Mouse (Mus musculus): ENCODE results near the gene Vmn2r23.
"Not testable (repeated sequence)": the region's sequence is repeated elsewhere in the genome, so short reads cannot be mapped to it uniquely, and the experiment has no call there.

The Vmn2r23 gene

DNA sequence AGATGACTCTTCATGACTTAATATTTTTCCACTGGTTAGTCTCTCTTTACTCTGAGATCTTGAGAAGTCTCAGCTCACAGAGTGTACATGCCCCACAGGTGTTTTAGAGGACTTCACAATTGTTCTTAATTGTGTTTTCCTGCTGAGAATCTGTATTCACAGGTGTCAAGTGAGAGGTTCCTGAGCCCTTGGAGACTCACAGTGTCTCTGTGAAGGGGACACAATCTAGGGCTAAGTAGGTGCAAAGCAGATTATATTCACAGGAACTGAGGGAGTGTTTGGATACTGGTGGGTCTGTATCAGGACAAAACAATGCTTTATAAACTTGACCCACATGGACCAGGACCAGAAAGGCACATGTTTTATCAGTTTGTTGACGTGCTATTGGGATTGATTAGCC is at the start of gene Vmn2r23:
Gene Vmn2r23 (plus strand): TSS at position 301 of the 400 bp plus-strand sequence.
- in situ Hi-C loops (cut with MseI, MboI) = no loop called here

DNA sequence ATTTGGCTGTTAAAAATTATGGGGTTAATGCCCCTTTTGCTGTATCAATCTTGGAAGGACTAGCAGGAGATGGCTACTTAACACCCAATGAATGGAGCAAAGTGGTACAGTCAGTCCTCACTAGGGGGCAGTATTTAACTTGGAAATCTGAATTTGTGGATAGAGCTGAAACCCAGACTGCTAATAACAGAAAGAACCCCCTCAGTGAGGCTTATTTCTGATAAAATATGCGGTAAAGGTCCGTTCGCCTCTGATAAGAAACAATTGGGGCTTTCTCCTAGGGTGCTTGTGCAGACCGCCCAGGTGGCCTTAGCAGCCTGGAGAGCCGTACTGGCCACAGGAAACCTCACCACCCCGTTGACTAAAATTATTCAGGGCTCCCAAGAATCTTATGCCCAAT is 45.4 kb upstream of the Vmn2r23 start:
- in situ Hi-C loops (cut with MseI, MboI) = no loop called here

DNA sequence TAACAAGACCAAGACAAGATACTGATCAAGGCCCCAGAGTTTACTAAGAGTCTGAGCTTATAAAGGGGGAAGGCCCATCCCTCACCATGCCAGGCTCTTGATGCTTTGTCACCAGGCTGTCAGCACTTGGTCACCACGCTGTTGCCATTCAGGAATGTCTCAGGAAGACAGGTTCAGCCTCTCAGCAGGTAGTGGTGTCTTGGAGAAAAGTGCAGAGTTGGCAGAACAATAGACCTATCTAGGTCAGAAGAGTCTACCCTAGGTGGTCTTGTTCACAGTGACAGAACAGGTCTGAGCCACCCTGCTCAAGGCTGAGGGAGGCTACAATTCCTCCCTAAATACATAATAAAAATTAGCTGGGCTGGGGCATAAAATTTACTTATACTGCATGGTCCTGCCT is 5.8 kb upstream of the Vmn2r23 start:
- in situ Hi-C loops (cut with MseI, MboI) = not testable (repeated sequence)

DNA sequence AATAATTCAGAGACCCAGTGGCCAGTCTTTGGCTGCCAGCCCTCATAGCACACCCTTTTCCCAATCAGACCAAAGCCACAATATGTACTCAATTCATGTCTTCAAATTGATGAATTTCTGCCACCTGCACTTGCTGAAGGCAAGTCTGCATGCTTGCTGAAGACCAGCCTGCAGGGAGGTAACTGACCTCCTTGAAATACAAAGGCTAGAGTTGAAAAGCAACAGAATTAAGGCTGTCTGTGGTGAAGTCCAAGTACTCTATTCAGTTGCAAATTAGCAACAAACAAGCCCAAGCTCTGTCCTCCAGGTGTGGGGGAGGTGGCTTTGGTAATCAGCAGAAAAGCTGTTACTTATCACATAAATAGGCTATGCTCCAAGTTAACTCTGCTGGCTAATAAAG is 5.3 kb upstream of the Vmn2r23 start:
- in situ Hi-C loops (cut with MseI, MboI) = no loop called here

DNA sequence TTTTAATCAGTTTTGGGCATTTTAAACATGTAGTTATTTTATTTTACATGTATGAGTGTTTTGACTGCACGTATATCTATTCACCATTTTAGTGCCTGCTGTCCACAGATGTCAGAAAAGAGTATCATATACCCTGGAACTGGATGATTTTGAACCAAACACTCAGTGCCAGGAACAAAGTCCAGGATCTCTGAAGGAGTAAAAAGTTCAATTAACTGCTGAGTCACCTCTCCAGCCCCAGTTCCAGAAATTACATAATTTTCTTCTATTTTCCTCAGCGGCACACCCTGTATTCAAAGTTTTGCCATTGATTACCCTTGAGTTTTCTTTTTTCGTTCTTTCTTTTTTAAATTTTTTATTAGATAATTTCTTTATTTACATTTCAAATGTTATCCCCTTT is 67.6 kb downstream of the Vmn2r23 start:
- in situ Hi-C loops (cut with MseI, MboI) = no loop called here

DNA sequence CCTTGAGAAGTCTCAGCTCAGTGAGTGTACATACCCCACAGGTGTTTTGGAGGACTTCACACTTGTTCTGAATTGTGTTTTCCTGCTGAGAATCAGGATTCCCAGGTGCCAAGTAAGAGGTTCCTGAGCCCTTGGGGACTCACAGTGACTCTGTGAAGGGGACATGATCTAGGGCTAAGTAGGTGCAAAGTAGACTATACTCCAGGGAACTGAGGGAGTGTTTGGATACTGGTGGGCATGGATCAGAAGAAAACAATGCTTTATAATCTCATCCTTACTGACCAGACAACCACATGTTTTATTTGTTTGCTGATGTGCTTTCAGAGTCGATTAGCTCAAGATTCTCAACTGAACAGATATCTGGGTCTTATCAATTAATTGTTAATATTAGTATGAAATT is 76.1 kb downstream of the Vmn2r23 start, which contains the start of gene Vmn2r24:
Gene Vmn2r24 (plus strand): TSS at position 301 of the 400 bp plus-strand sequence.
- in situ Hi-C loops (cut with MseI, MboI) = no loop called here

DNA sequence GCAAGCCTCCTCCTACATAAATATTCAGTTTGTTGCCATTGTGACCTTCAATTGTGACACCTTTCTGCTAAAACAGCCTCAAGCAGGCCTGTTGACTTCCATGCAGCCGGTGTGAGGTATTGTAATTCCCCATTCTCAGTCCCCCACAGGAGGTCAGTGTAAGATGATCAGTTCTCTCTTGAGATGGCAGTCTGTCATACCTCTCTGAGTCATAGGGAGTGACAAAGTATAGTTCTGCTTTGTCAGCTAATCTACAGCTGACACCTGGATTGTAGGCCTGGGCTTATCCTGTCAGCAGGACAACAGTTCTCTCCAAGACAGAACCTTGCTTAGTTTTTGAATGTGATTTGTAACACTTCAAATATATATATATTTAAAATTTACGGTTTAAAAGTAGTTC is 82.4 kb downstream of the Vmn2r23 start:
- in situ Hi-C loops (cut with MseI, MboI) = no loop called here

DNA sequence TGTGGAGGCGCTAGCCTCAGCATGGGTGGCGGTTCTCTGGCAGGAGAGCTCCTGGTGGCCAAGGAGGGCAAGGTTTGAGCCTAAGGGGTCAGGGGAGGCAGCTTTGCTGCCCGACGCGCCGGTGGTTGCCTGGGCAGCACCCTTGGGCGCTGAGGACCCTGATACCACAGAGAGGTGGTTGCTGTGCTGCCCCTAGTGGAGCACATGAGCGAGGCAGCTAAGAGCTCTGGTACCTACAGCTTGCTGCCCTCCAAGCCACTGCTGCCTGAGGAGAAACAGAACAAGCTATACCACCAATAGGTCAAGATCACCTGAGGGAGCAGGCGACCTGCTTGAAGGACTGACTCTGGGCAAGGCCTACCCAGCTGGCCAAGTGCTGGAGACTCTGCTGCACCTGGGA is 91.3 kb downstream of the Vmn2r23 start:
- in situ Hi-C loops (cut with MseI, MboI) = no loop called here

All from mouse trophoblast stem cell (cell line).